Mouse (Mus musculus) brain, embryonic 14.5 days (tissue): ENCODE data around the gene Lrrc49.
A peak's percentile ranks its signal among the peaks of the same experiment; 100 is the strongest.

Source experiments
- CTCF ChIP-seq: fragments of 200-500 bp; IDR thresholded peaks from 2 replicates; pipeline ENCODE4 v1.5.1; 2012; ENCODE audit warnings: inconsistent platforms, mild to moderate bottlenecking, moderate library complexity, borderline replicate concordance; ENCODE audit not compliant: insufficient read depth, insufficient read length; ENCODE audit errors: extremely low read depth
- POLR2A ChIP-seq: fragments of 200-500 bp; IDR thresholded peaks from 2 replicates; pipeline ENCODE4 v1.6.1; 2012; ENCODE audit warnings: mild to moderate bottlenecking, inconsistent platforms, borderline replicate concordance; ENCODE audit not compliant: poor library complexity, insufficient read depth, insufficient read length, severe bottlenecking; ENCODE audit errors: extremely low read depth

DNA sequence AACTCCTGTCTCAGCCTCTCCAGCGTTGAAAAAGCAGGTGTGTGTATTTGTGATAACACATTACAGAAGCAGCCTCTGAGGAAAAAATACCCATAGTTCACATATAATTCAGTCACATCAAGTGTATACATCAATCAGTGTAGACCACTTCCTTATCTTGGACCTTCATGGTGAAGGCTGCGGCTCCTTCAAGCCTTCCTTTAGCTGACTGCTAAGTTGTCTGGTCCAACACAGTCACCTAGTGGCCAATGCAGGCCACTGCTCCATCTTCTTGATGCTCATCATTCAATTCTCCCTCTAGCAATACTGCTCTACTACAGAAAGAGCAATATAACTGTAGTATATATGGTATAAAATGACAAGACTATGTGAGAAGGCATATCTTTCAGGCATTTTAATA, 88.5 kb downstream of the Lrrc49 start:
- TF ChIP-seq POLR2A: no peak
- peak; percentile 77; the same call in 1 of the 2 replicates for TF ChIP-seq CTCF
